Mouse (Mus musculus) ES-E14 (cell line): ENCODE results near the gene Kif7. TPM values are rescaled to one million over a fixed set of nuclear protein-coding genes. Genes with fewer than 3 reads are reported as not detected.
A peak's percentile ranks its signal among the peaks of the same experiment; 100 is the strongest.

Experiments
- DNase-seq: peaks from one replicate; pipeline ENCODE4 v3.0.0-alpha.2; 2013; ENCODE audit warnings: low read depth, low spot score
- H3K27ac ChIP-seq: 2 replicates; pipeline ENCODE4 v1.5.1; 2012; ENCODE audit warnings: low read depth, mild to moderate bottlenecking, low read length, moderate library complexity, mixed read lengths; ENCODE audit not compliant: poor library complexity, insufficient read depth, severe bottlenecking
- H3K36me3 ChIP-seq: 2 replicates; pipeline ENCODE4 v1.6.1; 2012; ENCODE audit warnings: mild to moderate bottlenecking, low read length, moderate library complexity, mixed read lengths; ENCODE audit not compliant: control insufficient read depth, poor library complexity, insufficient read depth, severe bottlenecking
- H3K4me1 ChIP-seq, 2 experiments: fragments of 150-350 bp in 1 of 2; sonication (generic) in 1 of 2; 2 replicates each; pipeline ENCODE4 v1.6.1; 2012; ENCODE audit warnings: low read length in 2 of 2, mild to moderate bottlenecking in 1 of 2, mixed read lengths in 1 of 2; ENCODE audit not compliant: control insufficient read depth in 2 of 2, insufficient read depth in 2 of 2, poor library complexity in 1 of 2
- H3K4me3 ChIP-seq, 2 experiments: fragments of 150-350 bp in 1 of 2; sonication (generic) in 1 of 2; 2 replicates each; pipeline ENCODE4 v1.5.1; 2012; ENCODE audit warnings: low read length in 2 of 2, low read depth in 1 of 2, mild to moderate bottlenecking in 1 of 2, mixed read lengths in 1 of 2; ENCODE audit not compliant: insufficient read depth in 1 of 2, poor library complexity in 1 of 2, severe bottlenecking in 1 of 2
- H3K9ac ChIP-seq: 2 replicates; pipeline ENCODE4 v1.6.1; 2012; ENCODE audit warnings: low read depth, mild to moderate bottlenecking, low read length, mixed read lengths; ENCODE audit not compliant: poor library complexity, insufficient read depth, severe bottlenecking
- H3K9me3 ChIP-seq: fragments of 150-350 bp; sonication (generic); 2 replicates; pipeline ENCODE4 v1.6.1; 2012; ENCODE audit warnings: low read depth, mild to moderate bottlenecking, low read length; ENCODE audit not compliant: control insufficient read depth, insufficient read depth
- CHD2 ChIP-seq: IDR thresholded peaks from 2 replicates; pipeline ENCODE4 v1.6.1; 2014; ENCODE audit warnings: mild to moderate bottlenecking, low read depth, low read length, inconsistent platforms
- HCFC1 ChIP-seq: IDR thresholded peaks from 2 replicates; pipeline ENCODE4 v1.6.1; 2012; ENCODE audit warnings: low read length, inconsistent platforms, borderline replicate concordance; ENCODE audit not compliant: insufficient read depth
- MAFK ChIP-seq: IDR thresholded peaks from 2 replicates; pipeline ENCODE4 v1.6.1; 2014; ENCODE audit warnings: mild to moderate bottlenecking, low read depth, low read length, inconsistent platforms; ENCODE audit not compliant: insufficient read depth
- ZC3H11A ChIP-seq: IDR thresholded peaks from 2 replicates; pipeline ENCODE4 v1.6.1; 2012; ENCODE audit warnings: low read depth, mild to moderate bottlenecking, inconsistent platforms, low read length, borderline replicate concordance
- ZNF384 ChIP-seq: IDR thresholded peaks from 2 replicates; pipeline ENCODE4 v1.6.1; 2012; ENCODE audit warnings: low read depth, low read length, inconsistent platforms
- in situ Hi-C, 2 experiments: fragments of 600-800 bp; cut with MboI; formaldehyde crosslinking; loops; one replicate each; pipeline ENCODE4 v1.15.1; 2025; ENCODE audit warnings: low sequenced_read_pairs in 2 of 2, inconsistent platforms in 1 of 2; ENCODE audit not compliant: unreplicated experiment in 2 of 2
- total RNA-seq: library from RNA; depleted of rRNA; stranded (reverse); fragments of 300-350 nt; gene quantifications from 2 replicates; pipeline ENCODE4 v1.2.3, GENCODE M21; 2012

Kif7 gene
- total RNA-seq, 1 experiment: 9.2 TPM

DNA sequence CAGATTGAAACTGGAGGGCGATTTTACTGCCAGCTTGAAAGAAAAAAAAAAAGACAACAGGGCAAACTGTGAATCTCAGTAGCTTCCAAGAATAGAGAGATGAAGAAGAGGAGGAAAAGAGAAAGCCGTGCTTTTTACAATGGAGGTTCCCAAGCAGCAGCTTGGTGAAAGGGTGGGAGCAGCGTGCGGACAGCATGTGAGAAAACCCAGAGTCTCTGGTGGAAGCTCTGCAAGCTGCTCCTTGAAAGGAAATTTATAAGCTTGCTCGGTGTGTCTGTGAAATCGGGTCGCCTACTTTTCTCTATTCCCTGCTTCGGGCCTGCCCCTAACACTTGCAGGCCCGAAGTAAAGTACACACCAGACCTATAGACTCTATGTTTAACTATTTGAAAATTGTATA lies 28.5 kb upstream of the Kif7 start:
- no peak for DNase-seq
- H3K9me3 ChIP-seq: no peaks in the 10 kb centered on the region
- no peaks in the 10 kb centered on the region for H3K36me3 ChIP-seq
- in situ Hi-C loops: no loop called here
- H3K4me1 ChIP-seq: no peaks in the 10 kb centered on the region
- no peak overlapping the region for H3K27ac ChIP-seq
- H3K4me3 ChIP-seq: no peak overlapping the region
- no peak overlapping the region for H3K9ac ChIP-seq
- TF ChIP-seq ZNF384 (no peak), HCFC1 (no peak), MAFK (no peak), ZC3H11A (no peak), CHD2 (no peak)

DNA sequence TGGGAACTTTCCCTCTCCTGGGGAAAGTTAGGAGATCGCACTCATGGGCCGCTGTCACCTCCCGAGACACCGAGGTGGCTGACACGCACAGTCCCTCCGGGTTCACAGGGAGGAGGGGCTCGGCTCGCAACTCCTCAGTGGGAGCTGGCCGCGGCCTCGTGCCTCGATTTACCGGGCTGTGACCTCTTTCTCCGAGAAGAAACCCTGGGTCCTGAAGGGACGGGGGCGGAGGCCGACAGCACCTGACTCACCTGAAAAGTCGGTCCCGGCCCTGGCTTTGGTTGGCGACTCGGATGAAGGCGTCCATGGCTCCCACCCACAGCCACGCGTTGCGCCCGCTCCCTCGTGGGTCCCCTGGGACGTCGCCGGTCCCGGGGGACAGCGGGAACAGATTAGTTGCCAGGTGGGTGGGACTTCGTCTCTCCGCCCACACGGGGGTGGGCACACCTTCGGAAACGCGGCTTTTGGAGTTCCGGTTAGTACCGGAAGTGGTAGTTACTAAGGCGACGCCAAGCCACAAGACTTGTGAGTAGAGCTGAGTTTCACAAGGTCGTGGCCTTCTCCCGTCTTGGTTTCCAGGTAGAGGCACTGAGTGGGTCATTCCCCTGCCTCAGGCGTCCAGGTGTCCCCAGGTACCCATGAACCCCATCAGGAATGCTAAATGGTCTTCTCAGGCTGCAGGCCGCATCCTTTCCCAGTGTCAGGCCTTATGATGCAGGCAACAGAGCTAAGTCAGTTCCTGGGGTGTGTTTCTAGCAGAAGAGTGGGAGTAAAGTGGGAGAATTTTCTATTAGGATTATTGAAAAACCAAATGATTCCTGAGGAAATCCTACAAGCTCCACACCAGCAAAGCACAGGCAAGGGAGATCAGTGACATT lies 27.4 kb upstream of the Kif7 start, which contains the start of the genes Pex11a and Wdr93:
Gene Pex11a (minus strand): TSS at position 473 of the 878 bp plus-strand sequence.
Gene Wdr93 (plus strand): TSS at position 505 of the 878 bp plus-strand sequence.
- Histone ChIP-seq H3K27ac (no peak within 1 kb of the TSS), H3K4me1 (no peaks in the 10 kb centered on the region), H3K36me3 (no peaks in the 10 kb centered on the region), H3K9me3 (no peaks in the 10 kb centered on the region), H3K9ac (peak within 1 kb of the TSS; percentile 84), H3K4me3 (peak within 1 kb of the TSS; percentile 90 to 93)
- TF ChIP-seq MAFK: no peak
- peak; percentile 73 for DNase-seq
- in situ Hi-C loops: no loop called here

DNA sequence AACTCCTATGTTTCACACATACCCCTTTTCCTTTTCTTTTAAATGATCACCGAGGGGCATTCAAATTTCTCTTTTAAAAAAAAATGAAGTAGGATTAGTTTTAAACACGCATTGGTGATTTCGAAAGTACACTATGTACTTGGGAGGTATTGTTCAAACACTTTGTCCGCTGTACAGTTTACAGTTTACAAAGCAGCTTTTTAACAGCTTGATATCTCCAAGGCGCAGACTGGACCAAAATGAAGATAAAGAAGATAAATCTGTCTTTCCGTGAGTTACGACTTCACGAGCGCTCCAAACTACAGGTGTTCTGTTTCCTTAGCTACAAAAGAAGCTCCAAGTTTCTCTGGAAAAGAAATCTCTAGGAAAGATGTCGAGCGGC lies 26.7 kb upstream of the Kif7 start:
- DNase-seq: no peak
- H3K36me3 ChIP-seq: peaks cover 5% of the 10 kb centered on the region; the same call in 1 of the 2 replicates
- in situ Hi-C loops: no loop called here
- H3K9me3 ChIP-seq: no peaks in the 10 kb centered on the region
- TF ChIP-seq CHD2: no peak
- TF ChIP-seq ZC3H11A: no peak
- TF ChIP-seq HCFC1: no peak
- H3K4me3 ChIP-seq: peak overlapping the region; percentile 90 to 93
- H3K9ac ChIP-seq: peak overlapping the region; percentile 84
- no peaks in the 10 kb centered on the region for H3K4me1 ChIP-seq
- H3K27ac ChIP-seq: no peak overlapping the region

DNA sequence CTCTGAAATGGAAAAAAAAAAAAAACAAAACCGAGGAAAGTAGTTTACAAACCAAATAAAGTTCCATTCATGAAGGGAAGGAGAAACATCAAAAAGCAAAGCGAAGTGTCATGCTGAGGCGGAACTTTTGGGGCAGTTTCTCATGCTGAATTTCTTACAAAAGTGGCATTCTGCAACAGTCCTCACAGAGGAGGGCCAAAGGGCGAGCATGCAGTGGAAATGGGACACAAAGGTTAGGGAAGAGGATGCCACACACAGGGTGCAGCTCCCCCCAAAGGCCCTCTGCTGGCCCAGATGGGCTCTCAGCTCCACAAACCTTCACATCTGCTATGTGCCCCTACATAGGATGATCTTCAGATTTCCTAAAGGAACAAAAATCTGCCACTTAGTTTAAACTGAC lies 24.8 kb upstream of the Kif7 start:
- Histone ChIP-seq H3K27ac (no peak overlapping the region), H3K4me1 (no peaks in the 10 kb centered on the region), H3K9me3 (no peaks in the 10 kb centered on the region), H3K4me3 (no peak overlapping the region), H3K36me3 (peaks cover 6% of the 10 kb centered on the region; the same call in 1 of the 2 replicates), H3K9ac (no peak overlapping the region)
- DNase-seq: no peak
- in situ Hi-C loops: no loop called here
- TF ChIP-seq CHD2 (no peak), HCFC1 (no peak), ZNF384 (no peak), ZC3H11A (no peak), MAFK (no peak)

DNA sequence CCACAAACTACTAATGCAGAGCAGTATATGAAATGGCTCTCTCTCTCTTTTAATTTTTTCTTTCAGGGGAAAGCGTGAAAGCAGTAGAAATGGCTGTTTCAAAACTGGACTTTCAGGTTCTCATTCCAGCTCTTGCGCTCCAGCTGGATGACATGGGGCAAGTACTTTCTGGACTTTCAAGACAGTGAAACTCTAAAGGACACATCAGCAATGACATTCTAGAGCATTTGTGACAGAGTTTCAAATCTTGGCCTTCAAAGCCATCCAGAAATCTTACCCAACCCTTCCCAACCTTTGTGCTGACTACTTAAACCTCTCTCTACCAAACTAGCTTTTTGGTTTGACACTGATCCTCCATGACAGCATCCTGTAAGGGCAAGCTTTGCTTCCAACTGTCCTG lies 23.4 kb upstream of the Kif7 start:
- in situ Hi-C loops: no loop called here
- TF ChIP-seq ZNF384 (no peak), ZC3H11A (no peak), HCFC1 (no peak), MAFK (no peak), CHD2 (no peak)
- Histone ChIP-seq H3K9ac (no peak overlapping the region), H3K9me3 (no peaks in the 10 kb centered on the region), H3K27ac (no peak overlapping the region), H3K36me3 (peaks cover 6% of the 10 kb centered on the region; the same call in 1 of the 2 replicates), H3K4me3 (no peak overlapping the region), H3K4me1 (no peaks in the 10 kb centered on the region)
- DNase-seq: no peak
